Mouse (Mus musculus) ES-Bruce4 (cell line): ENCODE measurements at regions not wholly inside any gene's neighbourhood (a gene's known extent, or its start where the extent isn't known, plus 50 kb on each side); places are given as distances from the start of the nearest gene placed in this dataset.

Source experiments
- H3K27ac ChIP-seq: 2 replicates; pipeline ENCODE4 v1.5.1; 2012; ENCODE audit warnings: low read length, inconsistent platforms; ENCODE audit not compliant: insufficient read depth
- H3K27me3 ChIP-seq: 2 replicates; pipeline ENCODE4 v1.6.1; 2012; ENCODE audit warnings: mild to moderate bottlenecking, low read length, inconsistent platforms; ENCODE audit not compliant: control insufficient read depth, poor library complexity, insufficient read depth, severe bottlenecking
- H3K36me3 ChIP-seq: 2 replicates; pipeline ENCODE4 v1.6.1; 2012; ENCODE audit warnings: inconsistent platforms, mild to moderate bottlenecking, low read length, moderate library complexity; ENCODE audit not compliant: control insufficient read depth, poor library complexity, insufficient read depth, severe bottlenecking
- H3K4me1 ChIP-seq: one replicate; pipeline ENCODE4 v1.8.1; 2011; ENCODE audit warnings: low read length; ENCODE audit not compliant: control insufficient read depth, insufficient read depth
- H3K4me3 ChIP-seq: 2 replicates; pipeline ENCODE4 v1.5.1; 2011; ENCODE audit warnings: low read depth, mild to moderate bottlenecking, low read length
- H3K9ac ChIP-seq: 2 replicates; pipeline ENCODE4 v1.6.1; 2012; ENCODE audit warnings: low read depth, mild to moderate bottlenecking, inconsistent platforms; ENCODE audit not compliant: poor library complexity, severe bottlenecking
- H3K9me3 ChIP-seq: replicated peaks from 2 replicates; pipeline ENCODE4 v1.6.1; 2012; ENCODE audit warnings: mild to moderate bottlenecking, low read length, inconsistent platforms; ENCODE audit not compliant: control insufficient read depth, poor library complexity, insufficient read depth, severe bottlenecking
- CTCF ChIP-seq: IDR thresholded peaks from one replicate; pipeline ENCODE4 v1.8.1; 2011; ENCODE audit warnings: low read depth, low read length
- EP300 ChIP-seq: IDR thresholded peaks from 2 replicates; pipeline ENCODE4 v1.6.1; 2011; ENCODE audit warnings: low read depth, low read length; ENCODE audit not compliant: insufficient read depth
- POLR2A ChIP-seq: IDR thresholded peaks from one replicate; pipeline ENCODE4 v1.8.1; 2011; ENCODE audit warnings: low read length; ENCODE audit not compliant: insufficient read depth

- Histone ChIP-seq H3K4me3 (no peak overlapping the region), H3K4me1 (peaks cover 2% of the 10 kb centered on the region), H3K9ac (no peak overlapping the region), H3K27ac (no peak overlapping the region), H3K36me3 (no peaks in the 10 kb centered on the region), H3K9me3 (no peaks in the 10 kb centered on the region), H3K27me3 (no peaks in the 10 kb centered on the region)
- TF ChIP-seq CTCF (no peak), EP300 (no peak), POLR2A (no peak)
These were observed 130.0 kb upstream of the 1600014C23Rik start for GRCm38 (mm10) chr17:45863471-45864205.

GRCm38 (mm10) chr17:45863031-45863430 is 129.4 kb upstream of the 1600014C23Rik start:
- H3K27me3 ChIP-seq, result no peaks in the 10 kb centered on the region
- no peak overlapping the region for H3K9ac ChIP-seq
- TF ChIP-seq CTCF (no peak), POLR2A (no peak), EP300 (no peak)
- peaks cover 2% of the 10 kb centered on the region for H3K4me1 ChIP-seq
- H3K36me3 ChIP-seq, result no peaks in the 10 kb centered on the region
- H3K27ac ChIP-seq, result no peak overlapping the region
- H3K4me3 ChIP-seq, result no peak overlapping the region
- H3K9me3 ChIP-seq, result no peaks in the 10 kb centered on the region

GRCm38 (mm10) chr17:45859441-45859840 is 125.8 kb upstream of the 1600014C23Rik start:
- Histone ChIP-seq H3K4me1 (peaks cover 2% of the 10 kb centered on the region), H3K36me3 (no peaks in the 10 kb centered on the region), H3K27me3 (no peaks in the 10 kb centered on the region), H3K9ac (no peak overlapping the region), H3K4me3 (no peak overlapping the region), H3K27ac (no peak overlapping the region), H3K9me3 (no peaks in the 10 kb centered on the region)
- no peak for TF ChIP-seq EP300
- TF ChIP-seq CTCF, result no peak
- no peak for TF ChIP-seq POLR2A

- no peaks in the 10 kb centered on the region for H3K4me1 ChIP-seq
- H3K36me3 ChIP-seq, result no peaks in the 10 kb centered on the region
- no peak for TF ChIP-seq POLR2A
- TF ChIP-seq EP300, result no peak
- TF ChIP-seq CTCF, result no peak
- no peaks in the 10 kb centered on the region for H3K9me3 ChIP-seq
- no peak overlapping the region for H3K9ac ChIP-seq
- H3K27me3 ChIP-seq, result no peaks in the 10 kb centered on the region
- no peak overlapping the region for H3K27ac ChIP-seq
- H3K4me3 ChIP-seq, result no peak overlapping the region
These were observed 120.4 kb upstream of the 1600014C23Rik start for GRCm38 (mm10) chr17:45853931-45854653.

- H3K9ac ChIP-seq, result no peak overlapping the region
- H3K4me3 ChIP-seq, result no peak overlapping the region
- H3K27me3 ChIP-seq, result no peaks in the 10 kb centered on the region
- peaks cover 6% of the 10 kb centered on the region for H3K4me1 ChIP-seq
- no peak for TF ChIP-seq EP300
- TF ChIP-seq POLR2A, result no peak
- TF ChIP-seq CTCF, result no peak
- no peak overlapping the region for H3K27ac ChIP-seq
- no peaks in the 10 kb centered on the region for H3K36me3 ChIP-seq
- H3K9me3 ChIP-seq, result no peaks in the 10 kb centered on the region
These were observed 118.8 kb upstream of the 1600014C23Rik start for GRCm38 (mm10) chr17:45852402-45852801.

GRCm38 (mm10) chr17:45851723-45852396 is 118.2 kb upstream of the 1600014C23Rik start:
- Histone ChIP-seq H3K27ac (no peak overlapping the region), H3K9me3 (no peaks in the 10 kb centered on the region), H3K27me3 (no peaks in the 10 kb centered on the region), H3K36me3 (no peaks in the 10 kb centered on the region), H3K4me3 (no peak overlapping the region), H3K9ac (no peak overlapping the region), H3K4me1 (peaks cover 6% of the 10 kb centered on the region)
- TF ChIP-seq EP300 (no peak), CTCF (no peak), POLR2A (no peak)
